Mouse (Mus musculus) heart, embryonic 15.5 days (tissue): ENCODE measurements around the gene Zfp3. TPM values are rescaled to one million over a fixed set of nuclear protein-coding genes. Genes with fewer than 3 reads are reported as not detected.

Experiments used
- microRNA-seq: library from miRNA; unstranded; fragments of <30 nt; microRNA quantifications from one replicate; pipeline ENCODE4, GENCODE M21; 2016
- polyA plus RNA-seq: library from polyadenylated mRNA; unstranded; fragments of >200 nt; fragmentation: Nextera tagmentation; extraction: Ambion mirVana; gene quantifications from 2 replicates; pipeline ENCODE4 v1.2.1, GENCODE M21; 2015

Gene Zfp3
- polyA plus RNA-seq, 1 experiment from 2014 or later: 9.3 TPM

Small RNA genes lying within 50 kb of the gene (microRNA-seq; reads per million reads assigned to microRNA genes)
- not detected for gene Gm22760

Other genes with a start within 250 kb of the Zfp3 start
- gene Vmo1, start 249.6 kb upstream of the Zfp3 start, polyA plus RNA-seq: 0.19 and 0.37 TPM in 2 replicates
- 0.42 TPM in 1 of 2 replicates, not detected in the other for gene Gltpd2, start 245.0 kb upstream of the Zfp3 start, polyA plus RNA-seq
- gene Psmb6, start 238.8 kb upstream of the Zfp3 start, polyA plus RNA-seq: 509 and 590 TPM in 2 replicates
- gene Gm40193, start 231.3 kb upstream of the Zfp3 start, polyA plus RNA-seq: not detected in 2 replicates
- gene Pld2, start 224.1 kb upstream of the Zfp3 start, polyA plus RNA-seq: 10.4 and 11.7 TPM in 2 replicates
- gene Mink1, start 201.3 kb upstream of the Zfp3 start, polyA plus RNA-seq: 8.1 and 11.8 TPM in 2 replicates
- not detected in 2 replicates for gene 4930544D05Rik, start 148.4 kb upstream of the Zfp3 start, polyA plus RNA-seq
- gene Chrne, start 145.0 kb upstream of the Zfp3 start, polyA plus RNA-seq: 0.30 TPM in 1 of 2 replicates, not detected in the other
- 0.62 and 0.67 TPM in 2 replicates for gene Gp1ba, start 125.1 kb upstream of the Zfp3 start, polyA plus RNA-seq
- 75.1 and 81.2 TPM in 2 replicates for gene Rnf167, start 117.0 kb upstream of the Zfp3 start, polyA plus RNA-seq
- 279 TPM in 2 replicates for gene Slc25a11, start 116.7 kb upstream of the Zfp3 start, polyA plus RNA-seq
- 1,318 and 1,359 TPM in 2 replicates for gene Pfn1, start 109.6 kb upstream of the Zfp3 start, polyA plus RNA-seq
- gene Eno3, start 107.0 kb upstream of the Zfp3 start, polyA plus RNA-seq: 389 and 492 TPM in 2 replicates
- gene Spag7, start 94.8 kb upstream of the Zfp3 start, polyA plus RNA-seq: 168 and 186 TPM in 2 replicates
- gene Camta2, start 76.1 kb upstream of the Zfp3 start, polyA plus RNA-seq: 11.3 and 16.0 TPM in 2 replicates
- gene Inca1, start 64.1 kb upstream of the Zfp3 start, polyA plus RNA-seq: 1.4 and 2.2 TPM in 2 replicates
- gene Kif1c, start 63.7 kb upstream of the Zfp3 start, polyA plus RNA-seq: 5.3 and 5.5 TPM in 2 replicates
- 0.45 and 0.60 TPM in 2 replicates for gene Scimp, start 48.4 kb downstream of the Zfp3 start, polyA plus RNA-seq
- gene Rabep1, start 80.6 kb downstream of the Zfp3 start, polyA plus RNA-seq: 26.4 and 29.1 TPM in 2 replicates
- gene Nup88, start 205.8 kb downstream of the Zfp3 start, polyA plus RNA-seq: 98.2 and 106 TPM in 2 replicates
- gene Rpain, start 206.0 kb downstream of the Zfp3 start, polyA plus RNA-seq: 47.6 and 53.1 TPM in 2 replicates
- 231 and 266 TPM in 2 replicates for gene C1qbp, start 218.8 kb downstream of the Zfp3 start, polyA plus RNA-seq
- gene Dhx33, start 240.2 kb downstream of the Zfp3 start, polyA plus RNA-seq: 11.4 and 13.7 TPM in 2 replicates